Mouse (Mus musculus): ENCODE results near the gene H2afx. TPM values are rescaled to one million over a fixed set of nuclear protein-coding genes. Genes with fewer than 3 reads are reported as not detected.
"Not testable (repeated sequence)": the region's sequence is repeated elsewhere in the genome, so short reads cannot be mapped to it uniquely, and the experiment has no call there.

Gene H2afx
- total RNA-seq, 4 experiments from 2014 or later: 25.9 to 44.6 (median 31.7) TPM

- no peak for DNase-seq
These were observed 15.7 kb upstream of the H2afx start for GRCm38 (mm10) chr9:44318826-44319095.

- no peak for DNase-seq
These were observed 15.2 kb upstream of the H2afx start for GRCm38 (mm10) chr9:44319105-44319886.

GRCm38 (mm10) chr9:44319887-44320798, 14.4 kb upstream of the H2afx start, which contains the start of gene C2cd2l:
C2cd2l (minus strand) TSS chr9:44320285.
- DNase-seq: peak; percentile 92

GRCm38 (mm10) chr9:44320799-44321133, 13.7 kb upstream of the H2afx start:
- DNase-seq: no peak

DNA sequence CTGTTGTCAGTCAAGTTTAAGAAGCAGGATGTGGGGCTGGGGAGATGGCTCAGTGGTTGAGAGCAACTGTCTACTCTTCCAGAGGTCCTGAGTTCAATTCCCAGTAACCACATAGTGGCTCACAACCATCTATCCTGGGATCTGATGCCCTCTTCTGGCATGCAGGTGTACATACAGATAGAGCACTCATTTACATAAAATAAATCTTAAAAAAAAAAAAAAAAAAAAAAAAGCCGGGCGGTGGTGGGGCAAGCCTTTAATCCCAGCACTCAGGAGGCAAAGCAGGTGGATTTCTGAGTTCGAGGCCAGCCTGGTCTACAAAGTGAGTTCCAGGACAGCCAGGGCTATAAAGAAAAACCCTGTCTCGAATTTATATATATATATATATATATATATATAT, 10.8 kb upstream of the H2afx start:
- not testable (repeated sequence) for DNase-seq

- DNase-seq: peak; percentile 64
These were observed 10.3 kb upstream of the H2afx start for GRCm38 (mm10) chr9:44324147-44324546.

DNA sequence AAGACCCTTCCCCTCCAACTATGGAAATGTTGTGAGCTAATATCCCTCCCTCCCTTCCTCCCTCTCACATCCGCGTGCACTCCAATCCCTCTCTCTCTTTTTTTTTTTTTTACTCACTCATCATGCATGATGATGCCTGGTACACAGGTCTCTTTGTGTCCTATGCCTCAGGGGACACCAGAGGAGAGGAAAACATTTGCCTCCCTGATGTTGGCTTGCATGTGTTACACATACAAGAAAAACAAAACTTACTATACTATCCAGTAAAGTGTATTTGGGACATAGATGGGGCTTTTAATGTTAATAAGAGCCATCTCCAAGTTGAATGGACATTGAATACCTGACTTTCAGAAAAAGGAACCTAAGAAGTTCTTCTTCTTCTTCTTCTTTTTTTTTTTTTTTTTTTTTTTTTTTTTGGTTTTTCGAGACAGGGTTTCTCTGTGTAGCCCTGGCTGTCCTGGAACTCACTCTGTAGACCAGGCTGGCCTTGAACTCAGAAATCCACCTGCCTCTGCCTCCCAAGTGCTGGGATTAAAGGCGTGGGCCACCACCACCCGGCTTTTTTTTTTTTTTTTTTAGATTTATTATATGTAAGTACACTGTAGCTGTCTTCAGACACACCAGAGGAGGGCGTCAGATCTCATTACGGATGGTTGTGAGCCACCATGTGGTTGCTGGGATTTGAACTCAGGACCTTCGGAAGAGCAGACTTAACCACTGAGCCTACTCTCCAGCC, 9.3 kb upstream of the H2afx start:
- DNase-seq: not testable (repeated sequence)

- no peak for DNase-seq
These were observed 8.6 kb upstream of the H2afx start, which contains the start of gene Dpagt1 for GRCm38 (mm10) chr9:44325768-44326370. Dpagt1 (plus strand) TSS chr9:44326019.

DNA sequence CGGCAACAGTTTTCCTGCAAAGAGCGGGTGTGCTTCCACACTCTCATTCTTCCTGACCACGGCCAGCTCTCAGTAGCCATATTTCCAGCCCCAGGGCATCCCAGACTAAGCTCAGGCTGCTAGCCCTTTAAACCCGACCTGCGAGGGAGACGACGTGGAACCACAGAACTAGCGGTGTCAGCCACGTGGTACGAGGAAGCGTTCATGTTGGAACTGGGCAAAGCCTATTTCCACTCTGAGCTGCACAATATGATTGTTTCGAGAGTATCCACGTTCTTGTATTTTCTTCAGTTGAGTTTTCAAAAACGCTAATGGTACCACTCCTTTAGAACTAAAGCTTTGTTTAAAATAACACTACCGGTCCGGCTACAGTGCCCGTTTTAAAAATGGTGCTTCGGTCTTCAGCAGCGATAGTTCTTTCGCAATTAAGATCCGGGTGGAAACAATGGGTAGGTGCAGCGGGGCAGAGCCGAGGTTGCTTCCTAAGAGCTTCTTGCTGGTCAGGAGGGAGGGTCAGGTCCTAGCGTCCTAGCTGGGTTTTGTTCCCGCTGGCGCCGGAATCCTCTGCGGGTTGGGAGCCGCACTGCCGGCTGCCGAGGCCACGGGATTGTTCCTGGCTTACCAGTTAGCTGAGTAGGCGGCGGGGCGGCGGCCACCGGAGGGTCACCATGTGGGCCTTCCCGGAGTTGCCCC, 8.0 kb upstream of the H2afx start:
- peak; percentile 87 for DNase-seq

GRCm38 (mm10) chr9:44327064-44327711, 7.3 kb upstream of the H2afx start:
- no peak for DNase-seq

- no peak for DNase-seq
These were observed 6.6 kb upstream of the H2afx start for GRCm38 (mm10) chr9:44327926-44328325.

DNA sequence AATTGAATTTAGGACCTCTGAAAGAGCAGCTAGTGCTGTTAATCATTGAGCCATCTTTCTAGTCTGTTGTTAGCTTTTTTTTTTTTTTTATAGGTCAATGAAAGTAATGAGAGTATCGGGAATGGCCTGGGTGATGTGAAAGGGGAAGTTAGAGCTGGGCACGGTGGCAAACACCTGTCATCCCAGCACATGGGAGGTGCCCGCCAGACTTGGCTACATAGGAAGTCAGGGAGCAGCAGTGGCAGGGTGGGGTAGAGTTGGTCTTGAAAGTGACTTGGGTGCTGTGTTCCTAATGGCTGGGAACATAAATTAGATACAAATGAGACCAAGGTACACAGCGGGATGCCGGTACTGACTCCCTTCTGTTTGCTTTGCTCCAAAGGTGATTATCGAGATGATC, 3.8 kb upstream of the H2afx start:
- no peak for DNase-seq

DNA sequence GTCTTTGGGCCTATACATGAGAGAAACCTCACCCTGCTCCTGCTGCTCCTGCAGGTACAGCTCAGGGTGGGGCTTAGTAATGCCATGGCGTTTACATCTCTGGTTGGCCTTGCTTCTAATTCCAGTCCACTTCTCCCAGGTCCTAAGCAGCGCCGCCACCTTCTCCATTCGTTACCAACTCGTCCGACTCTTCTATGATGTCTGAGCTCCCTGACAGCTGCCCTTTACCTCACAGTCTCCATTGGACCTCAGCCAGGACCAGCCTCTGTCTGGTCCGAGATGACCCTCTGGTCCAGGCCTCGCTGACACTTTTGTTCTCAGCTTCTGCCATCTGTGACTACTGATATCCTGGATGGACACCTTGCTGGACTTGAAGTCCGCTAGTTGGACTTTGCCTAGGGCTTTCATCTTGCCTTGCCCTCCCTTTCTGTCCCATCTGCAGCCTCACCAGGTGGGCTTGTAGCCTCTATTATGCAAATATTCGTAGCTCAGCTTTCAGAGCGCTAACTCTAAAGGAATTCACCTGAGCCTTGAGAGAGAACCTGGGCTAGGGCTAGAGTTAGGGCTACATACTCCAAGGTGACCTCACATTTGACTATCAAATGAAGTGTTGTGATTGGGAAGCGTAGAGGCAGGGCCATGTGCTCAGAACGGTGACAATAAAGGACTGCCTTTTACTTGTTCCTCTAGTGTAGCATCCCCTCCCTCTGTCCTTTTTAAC, 1.4 kb upstream of the H2afx start:
- DNase-seq: no peak

GRCm38 (mm10) chr9:44335331-44336092, 1.0 kb downstream of the H2afx start:
- DNase-seq: no peak

- DNase-seq: no peak
These were observed 1.6 kb downstream of the H2afx start for GRCm38 (mm10) chr9:44336093-44336406.

GRCm38 (mm10) chr9:44336513-44336912, 2.0 kb downstream of the H2afx start:
- not testable (repeated sequence) for DNase-seq

DNA sequence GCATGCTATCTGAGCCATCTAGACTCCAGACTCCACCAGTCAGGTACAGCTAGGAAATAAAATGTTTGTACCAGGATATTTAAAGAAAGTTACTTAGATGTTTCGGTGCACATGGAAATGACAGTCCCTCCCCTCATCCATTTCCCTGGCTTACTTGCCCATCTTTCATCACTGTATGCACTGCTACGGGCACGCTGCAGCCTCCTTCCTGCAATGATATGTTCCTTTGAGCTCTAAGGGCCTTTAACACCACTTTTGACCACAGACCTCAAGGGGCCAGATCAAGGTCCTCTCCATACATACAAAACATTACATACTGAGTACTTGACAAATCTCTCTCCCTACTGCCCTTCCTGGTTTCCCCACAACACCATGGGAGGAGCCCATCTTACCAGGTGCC, 2.5 kb downstream of the H2afx start:
- DNase-seq: no peak

DNA sequence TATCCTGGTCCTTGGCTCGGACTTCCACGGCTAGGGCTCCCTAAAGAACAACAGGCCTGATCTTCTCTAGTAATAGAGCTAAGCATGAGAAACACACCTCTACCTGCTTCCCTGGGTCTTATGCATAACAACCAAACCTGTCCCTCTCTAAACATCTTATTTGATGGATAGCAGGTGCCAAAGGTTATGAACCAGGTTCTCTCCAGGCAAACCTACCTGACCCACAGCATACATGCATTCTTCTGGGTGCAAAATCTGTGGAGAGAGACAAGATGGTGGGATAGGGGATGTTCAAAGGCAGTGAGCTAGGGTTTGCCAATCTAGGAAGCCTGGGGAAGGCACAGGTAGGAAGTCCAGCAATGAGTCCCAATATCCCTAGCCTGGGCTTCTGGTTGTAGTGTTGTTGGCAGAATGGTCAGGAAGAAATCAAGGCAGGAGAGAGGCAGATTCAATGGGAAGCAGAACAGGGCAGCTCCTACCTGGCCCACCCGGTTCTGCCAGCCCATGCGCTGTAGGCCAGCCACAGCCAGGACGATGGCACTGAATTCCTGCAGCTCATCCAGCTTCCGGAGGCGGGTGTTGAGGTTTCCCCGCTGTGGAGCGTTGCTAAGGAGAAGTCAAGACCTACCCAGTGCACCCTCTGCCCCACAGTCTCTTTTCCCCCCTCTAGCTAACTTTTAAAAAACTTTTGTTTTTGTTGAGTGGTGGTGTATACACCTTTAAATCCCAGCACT, 3.1 kb downstream of the H2afx start:
- no peak for DNase-seq

DNA sequence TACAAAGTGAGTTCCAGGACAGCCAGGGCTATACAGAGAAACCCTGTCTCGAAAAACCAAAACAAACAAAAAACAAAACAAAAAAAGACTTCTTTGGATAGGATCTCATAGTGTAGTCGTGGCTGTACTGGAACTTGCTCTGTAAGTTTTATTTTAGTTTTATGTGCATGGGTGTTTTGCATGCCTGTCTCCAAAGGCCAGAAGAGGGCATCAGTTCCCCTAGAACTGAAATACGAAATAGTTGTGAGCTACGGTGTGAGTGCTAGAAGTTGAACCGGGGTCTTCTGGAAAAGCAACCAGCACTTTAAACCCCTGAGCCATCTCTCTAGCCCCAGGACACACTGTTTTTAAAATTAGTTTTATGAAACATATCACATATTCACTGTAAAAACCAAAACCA, 4.1 kb downstream of the H2afx start:
- no peak for DNase-seq

All from adrenal gland, adult 8-10 months (tissue).